Mouse (Mus musculus) ES-Bruce4 (cell line): Measurements from ENCODE around the gene Ppt2. TPM values are rescaled to one million over a fixed set of nuclear protein-coding genes. Genes with fewer than 3 reads are reported as not detected.

Experiments used
- H3K27ac ChIP-seq: 2 replicates; pipeline ENCODE4 v1.5.1; 2012; ENCODE audit warnings: low read length, inconsistent platforms; ENCODE audit not compliant: insufficient read depth
- H3K27me3 ChIP-seq: 2 replicates; pipeline ENCODE4 v1.6.1; 2012; ENCODE audit warnings: mild to moderate bottlenecking, low read length, inconsistent platforms; ENCODE audit not compliant: control insufficient read depth, poor library complexity, insufficient read depth, severe bottlenecking
- H3K36me3 ChIP-seq: 2 replicates; pipeline ENCODE4 v1.6.1; 2012; ENCODE audit warnings: inconsistent platforms, mild to moderate bottlenecking, low read length, moderate library complexity; ENCODE audit not compliant: control insufficient read depth, poor library complexity, insufficient read depth, severe bottlenecking
- H3K4me1 ChIP-seq: one replicate; pipeline ENCODE4 v1.8.1; 2011; ENCODE audit warnings: low read length; ENCODE audit not compliant: control insufficient read depth, insufficient read depth
- H3K4me3 ChIP-seq: 2 replicates; pipeline ENCODE4 v1.5.1; 2011; ENCODE audit warnings: low read depth, mild to moderate bottlenecking, low read length
- H3K9ac ChIP-seq: 2 replicates; pipeline ENCODE4 v1.6.1; 2012; ENCODE audit warnings: low read depth, mild to moderate bottlenecking, inconsistent platforms; ENCODE audit not compliant: poor library complexity, severe bottlenecking
- H3K9me3 ChIP-seq: replicated peaks from 2 replicates; pipeline ENCODE4 v1.6.1; 2012; ENCODE audit warnings: mild to moderate bottlenecking, low read length, inconsistent platforms; ENCODE audit not compliant: control insufficient read depth, poor library complexity, insufficient read depth, severe bottlenecking
- CTCF ChIP-seq: IDR thresholded peaks from one replicate; pipeline ENCODE4 v1.8.1; 2011; ENCODE audit warnings: low read depth, low read length
- EP300 ChIP-seq: IDR thresholded peaks from 2 replicates; pipeline ENCODE4 v1.6.1; 2011; ENCODE audit warnings: low read depth, low read length; ENCODE audit not compliant: insufficient read depth
- POLR2A ChIP-seq: IDR thresholded peaks from one replicate; pipeline ENCODE4 v1.8.1; 2011; ENCODE audit warnings: low read length; ENCODE audit not compliant: insufficient read depth
- polyA plus RNA-seq: library from polyadenylated mRNA; stranded (reverse); fragments of >200 nt; gene quantifications from 2 replicates; pipeline ENCODE4 v1.2.4, GENCODE M21; 2011; ENCODE audit warnings: low read depth; ENCODE audit not compliant: missing spikeins, insufficient read depth, insufficient read length

Ppt2 gene
- polyA plus RNA-seq, 1 experiment = 26.7 TPM

GRCm38 (mm10) chr17:34658145-34658544, 29.8 kb upstream of the Ppt2 start:
- H3K4me3 ChIP-seq = no peak overlapping the region
- H3K4me1 ChIP-seq = no peaks in the 10 kb centered on the region
- H3K9ac ChIP-seq = no peak overlapping the region
- no peak for TF ChIP-seq POLR2A
- no peak for TF ChIP-seq EP300
- no peak for TF ChIP-seq CTCF
- H3K27ac ChIP-seq = no peak overlapping the region
- H3K27me3 ChIP-seq = no peaks in the 10 kb centered on the region
- 0 out of 2 replicates have a peak, but pooled peaks cover 5% of the 10 kb centered on the region for H3K36me3 ChIP-seq
- no peaks in the 10 kb centered on the region for H3K9me3 ChIP-seq

- H3K9me3 ChIP-seq = no peaks in the 10 kb centered on the region
- H3K36me3 ChIP-seq = 0 out of 2 replicates have a peak, but pooled peaks cover 5% of the 10 kb centered on the region
- no peak overlapping the region for H3K9ac ChIP-seq
- H3K27me3 ChIP-seq = no peaks in the 10 kb centered on the region
- H3K27ac ChIP-seq = no peak overlapping the region
- TF ChIP-seq CTCF (no peak), POLR2A (no peak), EP300 (no peak)
- no peak overlapping the region for H3K4me3 ChIP-seq
- H3K4me1 ChIP-seq = no peaks in the 10 kb centered on the region
These were observed 29.0 kb upstream of the Ppt2 start for GRCm38 (mm10) chr17:34657271-34657670.

GRCm38 (mm10) chr17:34656666-34657065, 28.4 kb upstream of the Ppt2 start:
- H3K4me3 ChIP-seq = no peak overlapping the region
- no peaks in the 10 kb centered on the region for H3K4me1 ChIP-seq
- no peak overlapping the region for H3K27ac ChIP-seq
- no peak for TF ChIP-seq POLR2A
- no peak for TF ChIP-seq CTCF
- no peak for TF ChIP-seq EP300
- H3K36me3 ChIP-seq = peaks cover 5% of the 10 kb centered on the region; the same call in 1 of the 2 replicates
- H3K9me3 ChIP-seq = no peaks in the 10 kb centered on the region
- no peak overlapping the region for H3K9ac ChIP-seq
- H3K27me3 ChIP-seq = no peaks in the 10 kb centered on the region

GRCm38 (mm10) chr17:34655581-34655991, 27.3 kb upstream of the Ppt2 start:
- no peak overlapping the region for H3K9ac ChIP-seq
- H3K27ac ChIP-seq = no peak overlapping the region

GRCm38 (mm10) chr17:34655160-34655559, 26.9 kb upstream of the Ppt2 start:
- TF ChIP-seq POLR2A (no peak), EP300 (no peak), CTCF (no peak)
- Histone ChIP-seq H3K27ac (no peak overlapping the region), H3K9me3 (no peaks in the 10 kb centered on the region), H3K4me1 (no peaks in the 10 kb centered on the region), H3K36me3 (peaks cover 5% of the 10 kb centered on the region; the same call in 1 of the 2 replicates), H3K27me3 (no peaks in the 10 kb centered on the region), H3K4me3 (no peak overlapping the region), H3K9ac (no peak overlapping the region)

More at GRCm38 (mm10) chr17:34655581-34655991, 27.3 kb upstream of the Ppt2 start:
- no peak for TF ChIP-seq CTCF
- no peak for TF ChIP-seq POLR2A
- TF ChIP-seq EP300 = no peak
- Histone ChIP-seq H3K9me3 (no peaks in the 10 kb centered on the region), H3K27me3 (no peaks in the 10 kb centered on the region), H3K4me3 (no peak overlapping the region), H3K4me1 (no peaks in the 10 kb centered on the region), H3K36me3 (peaks cover 5% of the 10 kb centered on the region; the same call in 1 of the 2 replicates)

- Histone ChIP-seq H3K9me3 (no peaks in the 10 kb centered on the region), H3K4me3 (no peak overlapping the region), H3K4me1 (no peaks in the 10 kb centered on the region), H3K27ac (no peak overlapping the region), H3K9ac (no peak overlapping the region), H3K36me3 (peaks cover 6% of the 10 kb centered on the region; the same call in 1 of the 2 replicates), H3K27me3 (no peaks in the 10 kb centered on the region)
- no peak for TF ChIP-seq EP300
- TF ChIP-seq POLR2A = no peak
- TF ChIP-seq CTCF = no peak
These were observed 26.1 kb upstream of the Ppt2 start for GRCm38 (mm10) chr17:34654392-34654791.
